Mouse (Mus musculus) ovary, postnatal 10 days (tissue): ENCODE results near the gene Dtd2.

Source experiments
- DNase-seq: peaks from one replicate; pipeline ENCODE4 v3.0.0; 2022; ENCODE audit warnings: low spot score

Gene Dtd2

GRCm38 (mm10) chr12:52005877-52006632 is at the start of gene Dtd2:
TSS of gene Dtd2 (minus strand) at chr12:52006501.
- DNase-seq = peak; percentile 93

- DNase-seq = no peak
Measured at GRCm38 (mm10) chr12:52049324-52049723, 43.0 kb upstream of the Dtd2 start.

- no peak for DNase-seq
Measured at GRCm38 (mm10) chr12:52046371-52046770, 40.1 kb upstream of the Dtd2 start.

GRCm38 (mm10) chr12:52042818-52043336 is 36.6 kb upstream of the Dtd2 start:
- DNase-seq = no peak

- DNase-seq = no peak
Measured at GRCm38 (mm10) chr12:52038352-52038751, 32.1 kb upstream of the Dtd2 start.

- DNase-seq = no peak
Measured at GRCm38 (mm10) chr12:52034956-52035355, 28.7 kb upstream of the Dtd2 start.

GRCm38 (mm10) chr12:52032276-52032675 is 26.0 kb upstream of the Dtd2 start:
- DNase-seq = no peak

GRCm38 (mm10) chr12:52027963-52028362 is 21.7 kb upstream of the Dtd2 start, which contains the start of gene Gpr33:
TSS of gene Gpr33 (minus strand) at chr12:52028063.
- DNase-seq = no peak

- no peak for DNase-seq
Measured at GRCm38 (mm10) chr12:52014494-52015029, 8.3 kb upstream of the Dtd2 start.

- DNase-seq = no peak
Measured at GRCm38 (mm10) chr12:52014044-52014443, 7.7 kb upstream of the Dtd2 start.

GRCm38 (mm10) chr12:52013274-52013673 is 7.0 kb upstream of the Dtd2 start:
- DNase-seq = no peak

- DNase-seq = no peak
Measured at GRCm38 (mm10) chr12:52012159-52012558, 5.9 kb upstream of the Dtd2 start.

- DNase-seq = no peak
Measured at GRCm38 (mm10) chr12:52010630-52010961, 4.3 kb upstream of the Dtd2 start.

GRCm38 (mm10) chr12:52009928-52010629 is 3.8 kb upstream of the Dtd2 start:
- no peak for DNase-seq

GRCm38 (mm10) chr12:52006633-52006994 is 313 bp upstream of the Dtd2 start:
- DNase-seq = no peak

GRCm38 (mm10) chr12:52002746-52003145 is 3.6 kb downstream of the Dtd2 start:
- no peak for DNase-seq

GRCm38 (mm10) chr12:52001544-52001943 is 4.8 kb downstream of the Dtd2 start:
- DNase-seq = no peak

- no peak for DNase-seq
Measured at GRCm38 (mm10) chr12:51998366-51998932, 7.9 kb downstream of the Dtd2 start.

- no peak for DNase-seq
Measured at GRCm38 (mm10) chr12:51995738-51996536, 10.4 kb downstream of the Dtd2 start.

GRCm38 (mm10) chr12:51990629-51991028 is 15.7 kb downstream of the Dtd2 start:
- no peak for DNase-seq

GRCm38 (mm10) chr12:51988536-51988935 is 17.8 kb downstream of the Dtd2 start:
- no peak for DNase-seq

GRCm38 (mm10) chr12:51985826-51986225 is 20.5 kb downstream of the Dtd2 start:
- DNase-seq = no peak
